Mouse (Mus musculus): Measurements from ENCODE around the gene Inf2. TPM values are rescaled to one million over a fixed set of nuclear protein-coding genes. Genes with fewer than 3 reads are reported as not detected.
A peak's percentile ranks its signal among the peaks of the same experiment; 100 is the strongest.

Inf2 gene
- polyA plus RNA-seq, 1 experiment from 2014 or later = 1.9 TPM

GRCm38 (mm10) chr12:112581113-112581512 lies 7.5 kb upstream of the Inf2 start:
- Histone ChIP-seq H3K4me3 (ENCODE audit: low read depth, low read length) (no peak overlapping the region), H3K4me1 (ENCODE audit: insufficient read depth) (peaks cover 51% of the 10 kb centered on the region), H3K9ac (replicated peaks) (no peak overlapping the region), H3K4me2 (ENCODE audit: low read depth, low read length) (no peak overlapping the region), H3K9me3 (ENCODE audit: low read length) (no peaks in the 10 kb centered on the region), H3K27me3 (ENCODE audit: insufficient read depth, low read length) (no peaks in the 10 kb centered on the region), H3K27ac (ENCODE audit: low read depth) (peak overlapping the region; percentile 48), H3K36me3 (replicated peaks; ENCODE audit: insufficient read depth, low read length) (no peaks in the 10 kb centered on the region)
- DNase-seq = no peak
- ATAC-seq = peak; percentile 57
- TF ChIP-seq EP300 (IDR thresholded peaks at IDR 0.05; ENCODE audit: low read depth) (no peak), CTCF (IDR thresholded peaks at IDR 0.05; ENCODE audit: low read depth) (no peak)
- 44% methylated on average over 3 of the region's 3 CpGs for WGBS (ENCODE audit: insufficient replicate concordance)

- Histone ChIP-seq H3K4me1 (ENCODE audit: insufficient read depth) (peaks cover 66% of the 10 kb centered on the region), H3K4me2 (ENCODE audit: low read depth, low read length) (no peak overlapping the region), H3K9me3 (ENCODE audit: low read length) (no peaks in the 10 kb centered on the region), H3K9ac (replicated peaks) (no peak overlapping the region), H3K4me3 (ENCODE audit: low read depth, low read length) (no peak overlapping the region), H3K27me3 (ENCODE audit: insufficient read depth, low read length) (no peaks in the 10 kb centered on the region), H3K36me3 (replicated peaks; ENCODE audit: insufficient read depth, low read length) (no peaks in the 10 kb centered on the region), H3K27ac (ENCODE audit: low read depth) (no peak overlapping the region)
- 67% methylated on average over 7 of the region's 7 CpGs for WGBS (ENCODE audit: insufficient replicate concordance)
- no peak for ATAC-seq
- DNase-seq = no peak
- no peak for TF ChIP-seq CTCF (IDR thresholded peaks at IDR 0.05; ENCODE audit: low read depth)
- no peak for TF ChIP-seq EP300 (IDR thresholded peaks at IDR 0.05; ENCODE audit: low read depth)
Measured at GRCm38 (mm10) chr12:112584954-112585353, 3.6 kb upstream of the Inf2 start.

- no peaks in the 10 kb centered on the region for H3K36me3 ChIP-seq (replicated peaks; ENCODE audit: insufficient read depth, low read length)
- peaks cover 66% of the 10 kb centered on the region for H3K4me1 ChIP-seq (ENCODE audit: insufficient read depth)
- TF ChIP-seq CTCF (IDR thresholded peaks at IDR 0.05; ENCODE audit: low read depth) (0 out of 2 replicates have a peak, but pooled peaks have one; percentile 22), EP300 (IDR thresholded peaks at IDR 0.05; ENCODE audit: low read depth) (no peak)
- DNase-seq (no peak), ATAC-seq (no peak)
- H3K4me3 ChIP-seq (ENCODE audit: low read depth, low read length) = no peak overlapping the region
- no peak overlapping the region for H3K4me2 ChIP-seq (ENCODE audit: low read depth, low read length)
- peak overlapping the region; percentile 81 for H3K27ac ChIP-seq (ENCODE audit: low read depth)
- H3K27me3 ChIP-seq (ENCODE audit: insufficient read depth, low read length) = no peaks in the 10 kb centered on the region
- H3K9ac ChIP-seq (replicated peaks) = no peak overlapping the region
- no peaks in the 10 kb centered on the region for H3K9me3 ChIP-seq (ENCODE audit: low read length)
- WGBS (ENCODE audit: insufficient replicate concordance) = 64% methylated on average over 7 of the region's 7 CpGs
Measured at GRCm38 (mm10) chr12:112585924-112586538, 2.6 kb upstream of the Inf2 start.

GRCm38 (mm10) chr12:112587125-112588124 lies 1.2 kb upstream of the Inf2 start:
- peak; percentile 85 for ATAC-seq
- H3K9me3 ChIP-seq (ENCODE audit: low read length) = no peaks in the 10 kb centered on the region
- TF ChIP-seq EP300 (IDR thresholded peaks at IDR 0.05; ENCODE audit: low read depth) (peak; percentile 78), CTCF (IDR thresholded peaks at IDR 0.05; ENCODE audit: low read depth) (no peak)
- H3K9ac ChIP-seq (replicated peaks) = no peak overlapping the region; the same call in 1 of the 2 replicates
- 52% methylated on average over 14 of the region's 14 CpGs for WGBS (ENCODE audit: insufficient replicate concordance)
- H3K4me1 ChIP-seq (ENCODE audit: insufficient read depth) = peaks cover 54% of the 10 kb centered on the region
- H3K4me3 ChIP-seq (ENCODE audit: low read depth, low read length) = no peak overlapping the region
- H3K36me3 ChIP-seq (replicated peaks; ENCODE audit: insufficient read depth, low read length) = no peaks in the 10 kb centered on the region
- peak; percentile 51 for DNase-seq
- no peaks in the 10 kb centered on the region for H3K27me3 ChIP-seq (ENCODE audit: insufficient read depth, low read length)
- peak overlapping the region; percentile 81 for H3K27ac ChIP-seq (ENCODE audit: low read depth)
- H3K4me2 ChIP-seq (ENCODE audit: low read depth, low read length) = peak overlapping the region; percentile 86

- no peak for TF ChIP-seq CTCF (IDR thresholded peaks at IDR 0.05; ENCODE audit: low read depth)
- H3K4me2 ChIP-seq (ENCODE audit: low read depth, low read length) = peak overlapping the region; percentile 86
- ATAC-seq = no peak
Measured at GRCm38 (mm10) chr12:112589491-112590191, 1.1 kb downstream of the Inf2 start.

More at GRCm38 (mm10) chr12:112589491-112590191, 1.1 kb downstream of the Inf2 start:
- Histone ChIP-seq H3K27ac (ENCODE audit: low read depth) (no peak overlapping the region), H3K4me1 (ENCODE audit: insufficient read depth) (peaks cover 76% of the 10 kb centered on the region), H3K9ac (replicated peaks) (peak overlapping the region; percentile 68), H3K27me3 (ENCODE audit: insufficient read depth, low read length) (no peaks in the 10 kb centered on the region), H3K9me3 (ENCODE audit: low read length) (no peaks in the 10 kb centered on the region), H3K36me3 (replicated peaks; ENCODE audit: insufficient read depth, low read length) (no peaks in the 10 kb centered on the region), H3K4me3 (ENCODE audit: low read depth, low read length) (peak overlapping the region; percentile 62)
- 45% methylated on average over 8 of the region's 8 CpGs for WGBS (ENCODE audit: insufficient replicate concordance)
- DNase-seq = no peak
